Mouse (Mus musculus) CH12.LX (cell line): ENCODE results near the gene Nudt6. TPM values are rescaled to one million over a fixed set of nuclear protein-coding genes. Genes with fewer than 3 reads are reported as not detected.

ENCODE experiments used
- DNase-seq: peaks from one replicate; pipeline ENCODE4 v3.0.0-alpha.2; 2013; ENCODE audit errors: extremely low read depth
- H3K27ac ChIP-seq: 2 replicates; pipeline ENCODE4 v1.5.1; 2012; ENCODE audit warnings: low read depth, mild to moderate bottlenecking, control low read depth, moderate library complexity; ENCODE audit not compliant: insufficient read depth
- H3K27me3 ChIP-seq: replicated peaks from 2 replicates; pipeline ENCODE3; 2012; ENCODE audit warnings: inconsistent platforms
- H3K36me3 ChIP-seq, 2 experiments: replicated peaks in 1 of 2; 2 replicates each; pipeline versions ENCODE3 to v1.6.1; 2012; ENCODE audit warnings: inconsistent platforms in 1 of 2, low read length in 1 of 2, mild to moderate bottlenecking in 1 of 2, mixed read lengths in 1 of 2, moderate library complexity in 1 of 2; ENCODE audit not compliant: control insufficient read depth in 1 of 2, insufficient read depth in 1 of 2
- H3K4me1 ChIP-seq, 2 experiments: 2 replicates each; pipeline ENCODE4 v1.6.1; 2012; ENCODE audit warnings: inconsistent platforms in 1 of 2, moderate library complexity in 1 of 2; ENCODE audit not compliant: insufficient read depth in 2 of 2, control insufficient read depth in 1 of 2
- H3K4me2 ChIP-seq: 2 replicates; pipeline ENCODE4 v1.6.1; 2012; ENCODE audit warnings: low read depth, mild to moderate bottlenecking, control low read depth; ENCODE audit not compliant: poor library complexity, insufficient read depth, severe bottlenecking
- H3K4me3 ChIP-seq, 3 experiments: fragments of 150-350 bp in 1 of 3; sonication (generic) in 1 of 3; replicated peaks in 1 of 3; 2 replicates each; pipeline versions ENCODE3 to v1.5.1; 2011 to 2012; ENCODE audit warnings: low read depth in 2 of 3, low read length in 2 of 3, mild to moderate bottlenecking in 2 of 3, moderate library complexity in 2 of 3, control low read depth in 1 of 3, improper control_type of control experiment in 1 of 3, inconsistent platforms in 1 of 3, mixed read lengths in 1 of 3; ENCODE audit not compliant: poor library complexity in 1 of 3
- H3K79me2 ChIP-seq: replicated peaks from 2 replicates; pipeline ENCODE4 v1.6.1; 2012; ENCODE audit warnings: mild to moderate bottlenecking, moderate library complexity; ENCODE audit not compliant: control insufficient read depth, poor library complexity, insufficient read depth, severe bottlenecking; ENCODE audit errors: extremely low read depth
- H3K9ac ChIP-seq: 2 replicates; pipeline ENCODE4 v1.6.1; 2012; ENCODE audit warnings: low read depth, mild to moderate bottlenecking, control low read depth, moderate library complexity; ENCODE audit not compliant: insufficient read depth
- H3K9me3 ChIP-seq: replicated peaks from 2 replicates; pipeline ENCODE3; 2012; ENCODE audit warnings: low read length, inconsistent platforms, mixed read lengths
- BHLHE40 ChIP-seq: IDR thresholded peaks from 2 replicates; pipeline ENCODE4 v1.6.1; 2011; ENCODE audit warnings: mild to moderate bottlenecking, low read depth, low read length, improper control_type of control experiment
- CTCF ChIP-seq, 2 experiments: IDR thresholded peaks in 1 of 2; conservative IDR thresholded peaks in 1 of 2; 2 replicates each; pipeline ENCODE4 v1.5.1; 2011 to 2012; ENCODE audit warnings: low read depth in 2 of 2, low read length in 2 of 2, improper control_type of control experiment in 1 of 2, inconsistent platforms in 1 of 2, mild to moderate bottlenecking in 1 of 2, moderate library complexity in 1 of 2
- E2F4 ChIP-seq: IDR thresholded peaks from 2 replicates; pipeline ENCODE4 v1.6.1; 2011; ENCODE audit warnings: low read depth, low read length, improper control_type of control experiment; ENCODE audit not compliant: insufficient replicate concordance
- ELF1 ChIP-seq: IDR thresholded peaks from 2 replicates; pipeline ENCODE4 v1.6.1; 2014; ENCODE audit warnings: low read depth, mild to moderate bottlenecking, inconsistent platforms, low read length, improper control_type of control experiment
- ETS1 ChIP-seq: conservative IDR thresholded peaks from 2 replicates; pipeline ENCODE4 v1.6.1; 2012; ENCODE audit warnings: low read depth, mild to moderate bottlenecking, inconsistent platforms, low read length, improper control_type of control experiment, moderate library complexity
- HCFC1 ChIP-seq: IDR thresholded peaks from 2 replicates; pipeline ENCODE4 v1.6.1; 2012; ENCODE audit warnings: low read depth, mild to moderate bottlenecking, inconsistent platforms, low read length, improper control_type of control experiment
- IRF4 ChIP-seq: IDR thresholded peaks from 2 replicates; pipeline ENCODE4 v1.6.1; 2014; ENCODE audit warnings: low read depth, mild to moderate bottlenecking, inconsistent platforms, low read length, improper control_type of control experiment
- KAT2A ChIP-seq: IDR thresholded peaks from 2 replicates; pipeline ENCODE4 v1.6.1; 2012; ENCODE audit warnings: low read length, improper control_type of control experiment, inconsistent platforms; ENCODE audit not compliant: insufficient replicate concordance
- MAFK ChIP-seq: IDR thresholded peaks from 2 replicates; pipeline ENCODE4 v1.6.1; 2011; ENCODE audit warnings: low read length, improper control_type of control experiment; ENCODE audit not compliant: insufficient replicate concordance
- MAZ ChIP-seq: IDR thresholded peaks from 2 replicates; pipeline ENCODE4 v1.6.1; 2012; ENCODE audit warnings: low read depth, mild to moderate bottlenecking, inconsistent platforms, low read length, improper control_type of control experiment, moderate library complexity
- MYC ChIP-seq: IDR thresholded peaks from 2 replicates; pipeline ENCODE4 v1.6.1; 2011; ENCODE audit warnings: low read depth, mild to moderate bottlenecking, improper control_type of control experiment, low read length
- PAX5 ChIP-seq: IDR thresholded peaks from 2 replicates; pipeline ENCODE4 v1.6.1; 2012; ENCODE audit warnings: low read length, inconsistent platforms, mixed read lengths
- POLR2A ChIP-seq: IDR thresholded peaks from 2 replicates; pipeline ENCODE4 v1.6.1; 2011; ENCODE audit warnings: low read depth, mild to moderate bottlenecking, improper control_type of control experiment, low read length
- POLR2AphosphoS2 ChIP-seq: IDR thresholded peaks from 2 replicates; pipeline ENCODE4 v1.6.1; 2011; ENCODE audit warnings: low read depth, low read length, improper control_type of control experiment
- RAD21 ChIP-seq: IDR thresholded peaks from 2 replicates; pipeline ENCODE4 v1.6.1; 2011; ENCODE audit warnings: low read depth, mild to moderate bottlenecking, low read length, improper control_type of control experiment, moderate library complexity
- SMC3 ChIP-seq: IDR thresholded peaks from 2 replicates; pipeline ENCODE4 v1.6.1; 2011; ENCODE audit warnings: low read depth, low read length, improper control_type of control experiment
- TCF12 ChIP-seq: IDR thresholded peaks from 2 replicates; pipeline ENCODE4 v1.6.1; 2014; ENCODE audit warnings: low read depth, mild to moderate bottlenecking, inconsistent platforms, low read length, improper control_type of control experiment
- UBTF ChIP-seq: IDR thresholded peaks from 2 replicates; pipeline ENCODE4 v1.6.1; 2012; ENCODE audit warnings: low read depth, mild to moderate bottlenecking, inconsistent platforms, low read length, improper control_type of control experiment, moderate library complexity
- USF1 ChIP-seq: IDR thresholded peaks from 2 replicates; pipeline ENCODE4 v1.6.1; 2014; ENCODE audit warnings: low read depth, mild to moderate bottlenecking, inconsistent platforms, low read length, improper control_type of control experiment
- USF2 ChIP-seq: conservative IDR thresholded peaks from 2 replicates; pipeline ENCODE4 v1.6.1; 2011; ENCODE audit warnings: low read depth, low read length, improper control_type of control experiment
- ZC3H11A ChIP-seq: IDR thresholded peaks from 2 replicates; pipeline ENCODE4 v1.6.1; 2012; ENCODE audit warnings: low read depth, mild to moderate bottlenecking, inconsistent platforms, low read length, improper control_type of control experiment
- ZMIZ1 ChIP-seq: IDR thresholded peaks from 2 replicates; pipeline ENCODE4 v1.6.1; 2012; ENCODE audit warnings: low read depth, mild to moderate bottlenecking, inconsistent platforms, low read length, improper control_type of control experiment
- dilution Hi-C: fragments of 300-500 bp; cut with MboI; formaldehyde crosslinking; loops from 2 replicates; pipeline ENCODE4 v1.14.3; 2020; ENCODE audit warnings: low sequenced_read_pairs; ENCODE audit not compliant: extremely low pct_unique_long_range_greater_than_20kb, extremely low pct_ligation_motif_present
- in situ Hi-C: fragments of 300-500 bp; cut with MboI; formaldehyde crosslinking; loops from 3 replicates; pipeline ENCODE4 v1.14.3; 2019; ENCODE audit warnings: low sequenced_read_pairs, low pct_ligation_motif_present, low pct_unique_long_range_greater_than_20kb, mixed read lengths
- polyA plus RNA-seq: library from polyadenylated mRNA; unstranded; fragments of >175 nt; gene quantifications from 2 replicates; pipeline ENCODE4 v1.2.1, GENCODE M21; 2012; ENCODE audit warnings: low read depth; ENCODE audit not compliant: insufficient read length
- total RNA-seq, 2 experiments: library from RNA; depleted of rRNA; stranded (reverse); fragments of 300-350 nt in 1 of 2; fragments of >200 nt in 1 of 2; gene quantifications; 2 replicates each; pipeline ENCODE4 v1.2.3; 2012 to 2014

The Nudt6 gene
- total and polyA plus RNA-seq, 3 experiments, result 6.0 to 9.6 (median 9.4) TPM

DNA sequence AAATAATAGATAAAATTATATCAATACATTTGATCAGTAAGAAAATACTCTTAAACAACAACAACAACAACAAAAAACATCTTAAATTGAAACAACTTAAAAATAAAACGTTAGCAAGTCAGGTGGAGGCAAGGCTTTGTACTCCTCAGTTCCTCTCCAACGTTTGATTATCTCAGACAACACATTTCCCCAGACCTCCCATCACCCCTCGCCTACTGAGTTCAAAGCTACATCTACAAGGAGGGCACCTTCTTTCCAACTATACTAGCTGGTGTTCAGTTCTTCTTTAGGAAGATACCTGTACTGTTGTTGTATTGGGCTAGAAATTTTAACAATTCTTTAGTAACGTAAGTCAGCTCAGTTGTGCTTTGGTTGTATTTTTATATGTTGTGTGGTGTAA, 49.3 kb upstream of the Nudt6 start:
- no peaks in the 10 kb centered on the region for H3K27me3 ChIP-seq
- dilution Hi-C loops (no loop called here), in situ Hi-C loops (no loop called here)
- H3K4me3 ChIP-seq, result no peak overlapping the region
- DNase-seq, result no peak
- no peak overlapping the region for H3K27ac ChIP-seq
- peaks cover 6 to 34% of the 10 kb centered on the region in 2 experiments for H3K36me3 ChIP-seq
- no peak for TF ChIP-seq RAD21
- no peak for TF ChIP-seq HCFC1
- no peak for TF ChIP-seq UBTF
- no peak for TF ChIP-seq POLR2AphosphoS2
- TF ChIP-seq E2F4, result no peak
- TF ChIP-seq MAFK, result no peak
- no peak for TF ChIP-seq ZMIZ1
- TF ChIP-seq USF2, result no peak
- TF ChIP-seq MAZ, result no peak
- no peak for TF ChIP-seq ZC3H11A
- no peak for TF ChIP-seq POLR2A
- TF ChIP-seq TCF12, result no peak
- H3K9ac ChIP-seq, result no peak overlapping the region
- no peaks in the 10 kb centered on the region for H3K4me1 ChIP-seq
- no peak overlapping the region for H3K4me2 ChIP-seq
- no peaks in the 10 kb centered on the region for H3K79me2 ChIP-seq
- H3K9me3 ChIP-seq, result no peaks in the 10 kb centered on the region

DNA sequence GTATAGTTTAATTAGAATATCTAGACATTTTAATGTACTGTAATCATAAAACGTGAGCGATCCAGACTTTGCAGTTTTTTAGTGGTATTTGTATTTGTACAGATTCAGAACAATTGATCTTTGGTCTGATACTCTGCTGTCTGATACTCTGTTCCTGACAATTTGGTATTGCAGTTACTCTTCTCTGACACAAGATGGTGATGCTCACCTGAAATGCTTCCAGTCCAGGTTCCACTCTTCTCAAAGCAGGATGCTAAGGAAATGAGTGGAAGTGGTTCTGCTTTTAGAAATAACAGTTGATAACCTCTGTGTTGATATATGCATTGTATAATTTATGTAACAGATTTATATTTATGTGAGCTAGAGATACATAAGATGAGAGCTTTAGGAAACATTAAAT, 48.2 kb upstream of the Nudt6 start:
- Histone ChIP-seq H3K27me3 (no peaks in the 10 kb centered on the region), H3K4me3 (no peak overlapping the region), H3K9me3 (no peaks in the 10 kb centered on the region), H3K36me3 (peaks cover 6 to 34% of the 10 kb centered on the region in 2 experiments), H3K9ac (no peak overlapping the region), H3K27ac (no peak overlapping the region), H3K4me1 (no peaks in the 10 kb centered on the region), H3K4me2 (no peak overlapping the region), H3K79me2 (no peaks in the 10 kb centered on the region)
- dilution Hi-C loops, result no loop called here
- no peak for TF ChIP-seq MYC
- TF ChIP-seq ELF1, result no peak
- no peak for TF ChIP-seq TCF12
- TF ChIP-seq IRF4, result no peak
- TF ChIP-seq POLR2A, result no peak
- no peak for TF ChIP-seq ETS1
- TF ChIP-seq ZMIZ1, result no peak
- TF ChIP-seq SMC3, result peak; percentile 41; the same call in 1 of the 2 replicates
- no peak for TF ChIP-seq E2F4
- TF ChIP-seq RAD21, result peak; percentile 67
- TF ChIP-seq PAX5, result no peak
- TF ChIP-seq CTCF (conservative IDR thresholded peaks at IDR 0.05 in 1 of 2, IDR thresholded peaks at IDR 0.05 in 1 of 2; ENCODE audit: low read depth in 2 of 2, low read length in 2 of 2), result peak in 1 of 2 experiments; percentile 57; a peak in 2 of 4 replicates
- TF ChIP-seq USF1, result no peak
- no peak for TF ChIP-seq KAT2A
- no peak for TF ChIP-seq BHLHE40
- no peak for TF ChIP-seq MAFK
- no peak for DNase-seq
- in situ Hi-C loops, result no loop called here
